Mouse (Mus musculus) liver, embryonic 16.5 days (tissue): ENCODE data around the gene Brix1. TPM values are rescaled to one million over a fixed set of nuclear protein-coding genes. Genes with fewer than 3 reads are reported as not detected.

Experiments used
- ATAC-seq: fragments of 200-750 bp; cut with Nextera tagmentation; 2 replicates; pipeline ENCODE4 v1.8.0; 2017; ENCODE audit warnings: low read depth, mild to moderate bottlenecking, moderate number of reproducible peaks, moderate library complexity
- H3K27ac ChIP-seq: fragments of 300-500 bp; sonication (generic); 2 replicates; pipeline ENCODE4 v1.5.1; 2014; ENCODE audit warnings: mild to moderate bottlenecking, low read length
- H3K27me3 ChIP-seq: fragments of 300-500 bp; sonication (generic); 2 replicates; pipeline ENCODE4 v1.6.1; 2014; ENCODE audit warnings: low read depth, low read length, mixed read lengths; ENCODE audit not compliant: control insufficient read depth, insufficient read depth
- H3K36me3 ChIP-seq: fragments of 300-500 bp; sonication (generic); 2 replicates; pipeline ENCODE4 v1.6.1; 2014; ENCODE audit warnings: mild to moderate bottlenecking; ENCODE audit not compliant: control insufficient read depth, insufficient read depth
- H3K4me1 ChIP-seq: fragments of 300-500 bp; sonication (generic); 2 replicates; pipeline ENCODE4 v1.6.1; 2014; ENCODE audit warnings: low read depth, low read length, mixed read lengths; ENCODE audit not compliant: control insufficient read depth
- H3K4me2 ChIP-seq: fragments of 300-500 bp; sonication (generic); 2 replicates; pipeline ENCODE4 v1.6.1; 2014; ENCODE audit warnings: low read depth, low read length, mixed read lengths
- H3K4me3 ChIP-seq: fragments of 300-500 bp; sonication (generic); 2 replicates; pipeline ENCODE4 v1.5.1; 2014; ENCODE audit warnings: low read depth, mild to moderate bottlenecking, low read length
- H3K9ac ChIP-seq: fragments of 300-500 bp; sonication (generic); 2 replicates; pipeline ENCODE4 v1.6.1; 2014; ENCODE audit warnings: low read depth, low read length
- H3K9me3 ChIP-seq: fragments of 300-500 bp; sonication (generic); replicated peaks from 2 replicates; pipeline ENCODE4 v1.6.1; 2016; ENCODE audit warnings: low read length; ENCODE audit not compliant: control insufficient read depth
- WGBS: fragments of 180-500 bp; shearing (Covaris S2); extraction: QIAGEN DNeasy Blood & Tissue Kit; methylation state at CpG from one replicate; pipeline ENCODE4 v1.1.7; 2014; ENCODE audit not compliant: insufficient replicate concordance; 5-methylcytosine and 5-hydroxymethylcytosine counted together
- polyA plus RNA-seq: library from polyadenylated mRNA; unstranded; fragments of >200 nt; fragmentation: Nextera tagmentation; extraction: Ambion mirVana; gene quantifications from 2 replicates; pipeline ENCODE4 v1.2.1, GENCODE M21; 2015

Brix1 gene
- polyA plus RNA-seq, 1 experiment from 2014 or later: 40.0 TPM

DNA sequence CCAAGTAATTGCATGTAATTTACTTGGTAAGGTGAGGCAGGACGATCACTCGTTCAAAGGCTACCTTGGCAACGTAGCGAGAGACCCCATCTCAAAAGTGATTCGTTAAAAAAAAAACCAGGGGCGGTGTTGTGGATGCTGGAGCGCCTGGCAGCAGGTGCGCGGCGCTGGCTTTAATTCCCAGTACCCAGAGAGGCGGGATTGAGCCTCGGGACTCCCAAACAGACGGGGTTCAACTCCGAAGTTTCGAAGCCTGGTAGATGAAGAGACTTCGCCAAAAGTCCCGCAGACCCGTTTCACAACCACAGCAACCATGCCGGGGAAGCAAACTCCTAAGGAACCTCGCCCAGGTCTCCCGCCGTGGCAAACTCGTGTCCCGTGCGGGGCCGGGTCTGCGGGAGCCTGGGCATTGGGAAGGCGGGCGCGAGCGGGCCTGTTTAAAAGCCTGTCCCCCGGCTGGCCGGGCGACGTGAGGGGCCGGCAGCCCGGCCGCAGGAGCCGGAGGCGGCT is 16.1 kb downstream of the Brix1 start:
- Histone ChIP-seq H3K9me3 (no peaks in the 10 kb centered on the region), H3K36me3 (no peaks in the 10 kb centered on the region), H3K27ac (peak overlapping the region; percentile 79), H3K4me2 (peak overlapping the region; percentile 97), H3K9ac (peak overlapping the region; percentile 83), H3K4me1 (peaks cover 5% of the 10 kb centered on the region), H3K27me3 (no peaks in the 10 kb centered on the region), H3K4me3 (peak overlapping the region; percentile 84)
- no peak for ATAC-seq
- under 1% methylated on average over 40 of the region's 40 CpGs for WGBS

DNA sequence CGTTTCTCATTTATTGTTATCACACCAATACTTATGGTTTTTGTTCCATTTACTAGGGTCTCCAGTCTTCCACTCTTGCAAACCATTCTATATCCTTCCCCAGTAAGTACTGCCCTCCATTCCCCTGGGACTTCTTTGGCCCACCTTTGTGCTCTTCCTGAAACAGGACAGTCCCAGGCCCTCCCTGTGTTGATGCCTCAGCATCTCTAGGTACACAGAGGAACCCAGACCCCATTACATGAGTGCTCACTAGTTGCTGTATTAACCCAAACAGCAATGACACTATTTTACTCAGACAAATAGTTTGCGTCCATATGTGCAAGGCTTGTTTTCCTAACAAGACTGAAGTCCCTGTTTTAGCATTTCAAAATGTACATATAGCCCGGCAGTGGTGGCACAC is 17.0 kb downstream of the Brix1 start:
- ATAC-seq: no peak
- H3K4me3 ChIP-seq: no peak overlapping the region
- 52% methylated on average over 3 of the region's 3 CpGs for WGBS
- no peak overlapping the region for H3K27ac ChIP-seq
- H3K27me3 ChIP-seq: no peaks in the 10 kb centered on the region
- H3K9ac ChIP-seq: no peak overlapping the region
- H3K4me1 ChIP-seq: peaks cover 5% of the 10 kb centered on the region
- H3K36me3 ChIP-seq: no peaks in the 10 kb centered on the region
- no peaks in the 10 kb centered on the region for H3K9me3 ChIP-seq
- H3K4me2 ChIP-seq: peak overlapping the region; percentile 97; the same call in 1 of the 2 replicates

DNA sequence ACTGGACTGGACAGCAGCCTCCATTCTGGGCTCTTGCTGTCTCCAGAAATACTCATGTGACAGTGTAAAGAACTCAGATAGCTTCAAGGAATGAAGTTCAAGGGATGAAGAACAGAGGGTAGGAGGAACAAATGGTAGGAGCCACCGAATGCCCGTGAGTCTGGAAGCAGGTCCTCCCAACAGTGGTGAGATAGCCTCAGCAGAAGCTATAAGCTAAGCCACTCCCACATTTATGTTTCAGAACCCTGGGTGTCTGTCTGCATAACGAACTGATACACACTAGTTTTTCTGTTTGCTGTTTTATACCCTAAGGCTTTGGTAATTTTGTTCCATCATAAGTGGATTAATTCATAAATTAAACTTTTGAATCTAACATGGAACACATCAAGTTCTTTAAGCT is 21.1 kb downstream of the Brix1 start:
- WGBS: 42% methylated on average over 3 of the region's 3 CpGs
- H3K9ac ChIP-seq: no peak overlapping the region

DNA sequence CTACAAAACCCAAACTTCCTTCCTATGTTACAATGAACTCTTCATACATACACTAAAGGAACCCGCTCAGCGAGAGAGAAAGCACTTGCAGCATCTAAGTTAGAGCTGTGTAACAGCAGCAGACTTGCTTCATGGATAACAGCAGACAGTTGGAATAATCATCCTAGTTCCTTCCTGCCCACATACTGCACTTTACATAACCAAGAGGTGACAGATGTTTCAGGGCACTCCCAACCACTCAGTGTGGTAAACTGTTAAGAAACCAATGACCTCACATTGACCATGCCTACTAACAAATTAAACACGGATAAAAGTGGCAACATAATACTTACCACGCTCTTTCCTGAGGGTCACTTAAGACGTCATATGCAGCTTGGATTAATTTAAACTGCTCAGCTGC is 22.2 kb downstream of the Brix1 start:
- Histone ChIP-seq H3K9me3 (no peaks in the 10 kb centered on the region), H3K4me1 (no peaks in the 10 kb centered on the region; the same call in 1 of the 2 replicates), H3K4me2 (no peak overlapping the region), H3K36me3 (peaks cover 7% of the 10 kb centered on the region), H3K9ac (no peak overlapping the region), H3K27me3 (no peaks in the 10 kb centered on the region), H3K4me3 (no peak overlapping the region), H3K27ac (no peak overlapping the region)
- WGBS: 41% methylated on average over 5 of the region's 5 CpGs
- ATAC-seq: no peak

More for the DNA sequence above, 21.1 kb downstream of the Brix1 start:
- no peak overlapping the region for H3K4me2 ChIP-seq
- H3K9me3 ChIP-seq: no peaks in the 10 kb centered on the region
- no peak overlapping the region for H3K27ac ChIP-seq
- no peaks in the 10 kb centered on the region for H3K27me3 ChIP-seq
- peaks cover 2% of the 10 kb centered on the region for H3K4me1 ChIP-seq
- no peak; the same call in 1 of the 2 replicates for ATAC-seq
- no peak overlapping the region for H3K4me3 ChIP-seq
- peaks cover 7% of the 10 kb centered on the region for H3K36me3 ChIP-seq

DNA sequence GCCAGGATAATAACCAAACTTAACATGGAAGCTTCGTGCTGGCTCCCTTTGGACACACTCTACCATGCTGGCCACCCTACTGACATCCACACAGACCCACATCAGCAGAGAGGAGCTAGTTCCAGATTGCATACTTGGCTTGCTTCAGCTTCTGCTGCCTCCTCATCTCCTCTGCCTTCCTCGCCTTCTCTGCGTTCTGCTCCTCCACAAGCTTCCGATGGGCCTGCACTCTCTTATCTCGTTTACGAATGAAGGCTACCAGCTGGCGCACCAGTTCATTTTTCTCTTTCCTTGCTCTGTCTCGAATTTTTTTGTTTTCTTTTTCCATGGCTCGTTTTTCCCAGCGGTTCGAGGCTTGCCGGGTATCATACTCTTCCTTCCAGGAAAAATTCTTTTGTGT is 24.8 kb downstream of the Brix1 start:
- Histone ChIP-seq H3K4me3 (no peak overlapping the region), H3K27me3 (no peaks in the 10 kb centered on the region), H3K27ac (no peak overlapping the region), H3K9ac (no peak overlapping the region), H3K36me3 (peaks cover 7% of the 10 kb centered on the region), H3K9me3 (no peaks in the 10 kb centered on the region), H3K4me1 (no peaks in the 10 kb centered on the region), H3K4me2 (no peak overlapping the region)
- no peak for ATAC-seq
- WGBS: 73% methylated on average over 12 of the region's 12 CpGs

DNA sequence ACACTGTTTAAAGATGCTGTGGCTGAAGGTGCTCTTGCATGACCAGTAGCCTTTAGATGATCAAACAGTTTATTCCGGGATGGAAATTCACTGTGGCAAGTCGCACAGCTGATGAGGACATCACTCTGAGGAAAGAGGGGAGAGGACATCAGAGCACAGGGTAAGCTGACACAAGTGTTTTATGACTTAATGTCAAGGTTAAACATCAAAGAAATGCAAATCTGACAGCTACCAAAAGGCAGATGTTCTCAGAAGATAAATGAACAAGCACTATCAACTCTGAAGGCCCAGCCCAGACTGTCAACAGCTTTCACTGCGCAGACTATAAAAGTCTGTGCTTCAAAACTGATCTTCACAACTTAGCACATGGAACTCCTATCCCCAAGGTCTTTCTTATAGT is 38.6 kb downstream of the Brix1 start:
- no peaks in the 10 kb centered on the region for H3K27me3 ChIP-seq
- WGBS: 82% methylated on average over 3 of the region's 3 CpGs
- H3K4me1 ChIP-seq: no peaks in the 10 kb centered on the region
- peaks cover 8% of the 10 kb centered on the region for H3K36me3 ChIP-seq
- no peak for ATAC-seq
- no peak overlapping the region for H3K4me2 ChIP-seq
- no peaks in the 10 kb centered on the region for H3K9me3 ChIP-seq
- no peak overlapping the region for H3K9ac ChIP-seq
- H3K27ac ChIP-seq: no peak overlapping the region
- H3K4me3 ChIP-seq: no peak overlapping the region

DNA sequence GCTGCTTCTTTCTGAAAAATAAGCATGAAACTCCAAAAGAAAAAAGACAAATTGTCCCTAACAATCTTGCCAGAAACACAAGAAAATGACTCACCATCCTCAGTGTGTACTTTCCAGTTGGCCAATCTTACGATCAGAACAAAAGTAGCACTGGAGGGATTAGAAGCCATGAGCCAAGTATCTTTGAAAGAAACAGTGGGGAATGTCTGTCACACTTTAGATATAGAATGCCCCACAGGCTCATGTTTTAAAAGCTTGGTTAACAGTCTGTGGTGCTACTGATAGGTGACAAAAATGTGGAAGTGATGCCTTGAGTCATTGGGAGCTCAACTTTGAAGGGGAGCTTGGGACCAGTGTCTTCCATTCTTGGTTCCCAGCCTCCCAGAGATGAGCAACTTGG is 43.5 kb downstream of the Brix1 start:
- Histone ChIP-seq H3K9me3 (no peaks in the 10 kb centered on the region), H3K4me2 (no peak overlapping the region), H3K9ac (no peak overlapping the region), H3K4me3 (no peak overlapping the region), H3K27ac (no peak overlapping the region), H3K4me1 (no peaks in the 10 kb centered on the region), H3K27me3 (no peaks in the 10 kb centered on the region), H3K36me3 (peaks cover 3% of the 10 kb centered on the region)
- no peak for ATAC-seq
- WGBS: 80% methylated on average over 1 of the region's 1 CpGs

DNA sequence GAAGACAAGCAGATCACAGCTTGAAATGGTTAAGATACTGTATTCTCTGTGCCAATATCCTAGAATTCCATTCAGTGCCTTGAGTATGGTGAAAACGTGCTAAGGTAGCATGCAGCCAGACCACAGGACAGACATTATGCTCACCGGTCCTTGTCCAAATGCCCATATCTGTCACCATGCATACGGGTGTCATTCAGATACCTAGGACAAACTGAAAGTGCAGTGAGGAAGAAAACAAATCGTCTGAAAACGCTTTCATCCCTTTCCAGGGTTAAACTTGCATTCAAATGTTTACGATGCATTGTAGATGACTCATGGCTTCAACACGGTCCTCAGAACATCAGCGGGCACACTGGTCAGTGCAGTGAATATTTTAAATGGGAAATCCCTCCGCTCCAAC is 44.3 kb downstream of the Brix1 start:
- Histone ChIP-seq H3K27ac (no peak overlapping the region), H3K4me3 (no peak overlapping the region), H3K9ac (no peak overlapping the region), H3K27me3 (no peaks in the 10 kb centered on the region), H3K9me3 (no peaks in the 10 kb centered on the region), H3K36me3 (no peaks in the 10 kb centered on the region; the same call in 1 of the 2 replicates), H3K4me2 (no peak overlapping the region), H3K4me1 (no peaks in the 10 kb centered on the region)
- no peak for ATAC-seq
- WGBS: 75% methylated on average over 9 of the region's 9 CpGs

DNA sequence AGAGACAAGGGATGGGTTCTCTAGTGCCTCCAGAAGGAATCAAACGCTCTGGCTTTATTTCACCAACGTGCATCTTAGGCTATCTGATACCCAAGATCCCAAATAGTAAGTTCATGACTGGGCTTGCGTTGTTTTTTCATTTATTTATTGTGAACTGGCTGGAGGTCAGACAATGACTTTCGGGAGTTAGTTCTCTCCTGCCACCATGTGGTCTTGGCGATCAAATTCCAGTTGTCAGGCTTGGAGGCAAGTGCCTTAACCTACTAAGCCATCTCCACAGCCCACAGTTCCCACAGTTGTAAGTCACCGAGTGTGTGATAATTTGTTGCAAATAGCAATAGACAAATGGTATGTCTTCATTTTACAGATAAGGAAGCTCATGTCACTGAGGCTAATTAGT is 45.8 kb downstream of the Brix1 start:
- WGBS: 68% methylated on average over 6 of the region's 6 CpGs

More for the DNA sequence above, 45.8 kb downstream of the Brix1 start:
- Histone ChIP-seq H3K27ac (no peak overlapping the region), H3K4me3 (no peak overlapping the region), H3K9me3 (no peaks in the 10 kb centered on the region), H3K36me3 (no peaks in the 10 kb centered on the region), H3K27me3 (no peaks in the 10 kb centered on the region), H3K4me1 (no peaks in the 10 kb centered on the region), H3K9ac (no peak overlapping the region), H3K4me2 (no peak overlapping the region)
- ATAC-seq: no peak
